Mouse (Mus musculus) left cerebral cortex, adult 2 months (tissue): ENCODE data around the gene 0610010K14Rik. TPM values are rescaled to one million over a fixed set of nuclear protein-coding genes. Genes with fewer than 3 reads are reported as not detected.

Experiments used
- DNase-seq, 2 experiments: peaks; one replicate each; pipeline ENCODE4 v3.0.0; 2021 to 2022; ENCODE audit warnings: low spot score in 2 of 2, mixed read lengths in 1 of 2; ENCODE audit errors: extremely low spot score in 1 of 2
- H3K27ac ChIP-seq: fragments of 200-600 bp; 2 replicates; pipeline ENCODE4 v1.8.1; 2022
- H3K4me3 ChIP-seq: fragments of 200-600 bp; 2 replicates; pipeline ENCODE4 v1.8.1; 2022
- CTCF ChIP-seq: fragments of 200-600 bp; IDR thresholded peaks from 2 replicates; pipeline ENCODE4 v1.8.1; 2022; ENCODE audit warnings: antibody characterized with exemption, mild to moderate bottlenecking, moderate library complexity
- intact Hi-C: fragments of 180-260 bp; cut with DNase I; formaldehyde crosslinking; loops from one replicate; pipeline ENCODE4 v1.15.1; 2025
- microRNA-seq, 2 experiments: library from miRNA; unstranded; fragments of <30 nt; microRNA quantifications; one replicate each; pipeline ENCODE4 v1.2.0; 2021
- total RNA-seq, 2 experiments: library from RNA; stranded (reverse); gene quantifications; 2 replicates each; pipeline ENCODE4 v1.2.3; 2021

The 0610010K14Rik gene
- total RNA-seq, 2 experiments from 2014 or later = 45.5 to 51.2 TPM

- TF ChIP-seq CTCF = no peak
- no peak for DNase-seq
- intact Hi-C loops = no loop called here
- no peak overlapping the region for H3K27ac ChIP-seq
- no peak overlapping the region for H3K4me3 ChIP-seq
These were observed 45.6 kb downstream of the 0610010K14Rik start for GRCm38 (mm10) chr11:70192157-70192556.

DNA sequence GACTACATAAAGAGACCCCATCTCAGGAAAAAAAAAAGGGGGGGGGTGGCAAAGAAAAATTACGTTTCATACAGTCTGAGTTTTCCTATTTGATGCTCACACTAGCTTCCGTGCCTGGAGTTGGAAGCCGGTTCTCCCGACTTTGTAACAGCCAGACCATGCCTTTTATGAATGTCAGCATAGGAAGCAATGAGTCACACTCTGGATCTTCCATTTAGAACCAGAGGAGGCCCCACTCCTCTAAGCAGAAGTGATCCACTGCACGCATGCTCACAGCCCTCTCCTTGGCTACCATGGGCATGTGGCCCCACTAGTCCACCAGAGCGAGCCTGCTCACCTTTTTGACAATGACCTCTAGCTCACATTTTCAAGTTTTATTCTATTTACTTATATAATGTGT lies 46.5 kb downstream of the 0610010K14Rik start:
- no peak for DNase-seq
- no peak for TF ChIP-seq CTCF
- intact Hi-C loops = no loop called here
- Histone ChIP-seq H3K27ac (no peak overlapping the region), H3K4me3 (no peak overlapping the region)

- Histone ChIP-seq H3K4me3 (no peak overlapping the region), H3K27ac (no peak overlapping the region)
- TF ChIP-seq CTCF = no peak
- DNase-seq = no peak
- intact Hi-C loops = no loop called here
These were observed 48.2 kb downstream of the 0610010K14Rik start for GRCm38 (mm10) chr11:70189319-70190134.

Small RNA genes lying within 50 kb of the gene (microRNA-seq; reads per million reads assigned to microRNA genes)
- gene Mir195a (788 to 1,116 reads per million in 2 experiments), gene Mir497 (0 reads per million in 2 experiments), gene Mir497b (0 reads per million in 2 experiments)

Other genes starting within 250 kb of the 0610010K14Rik start
- 100 to 1,000 TPM; 209 to 215 TPM for gene Gabarap, start 246.8 kb downstream of the 0610010K14Rik start, total RNA-seq
- 10 to 100 TPM; 44.3 to 48.9 TPM for gene Phf23, start 242.1 kb downstream of the 0610010K14Rik start, total RNA-seq
- gene Dvl2, start 237.3 kb downstream of the 0610010K14Rik start, total RNA-seq = 10 to 100 TPM; 32.6 to 32.9 TPM
- 10 to 100 TPM; 59.4 to 62.5 TPM for gene Acadvl, start 222.5 kb downstream of the 0610010K14Rik start, total RNA-seq
- 100 to 1,000 TPM; 818 to 875 TPM for gene Dlg4, start 221.0 kb downstream of the 0610010K14Rik start, total RNA-seq
- gene Asgr1, start 183.8 kb downstream of the 0610010K14Rik start, total RNA-seq = 1 to 10 TPM; 1.8 to 2.1 TPM
- gene Asgr2, start 145.3 kb downstream of the 0610010K14Rik start, total RNA-seq = not detected
- under 1 TPM; 0.81 to 0.94 TPM for gene Mgl2, start 107.6 kb downstream of the 0610010K14Rik start, total RNA-seq
- gene Clec10a, start 81.7 kb downstream of the 0610010K14Rik start, total RNA-seq = 1 to 10 TPM; 2.2 TPM
- 10 to 100 TPM; 35.7 to 36.9 TPM for gene Slc16a11, start 25.2 kb downstream of the 0610010K14Rik start, total RNA-seq
- 10 to 100 TPM in 1 of 2 experiments, 1 to 10 TPM in 1; 7.5 to 10.5 TPM for gene Slc16a13, start 16.9 kb downstream of the 0610010K14Rik start, total RNA-seq
- 1 to 10 TPM; 1.7 to 3.5 TPM for gene Bcl6b, start 8.1 kb downstream of the 0610010K14Rik start, total RNA-seq
- 1 to 10 TPM; 4.9 to 5.3 TPM for gene Gm21988, start 1.9 kb upstream of the 0610010K14Rik start, total RNA-seq
- 100 to 1,000 TPM; 241 to 270 TPM for gene Rnasek, start 1.9 kb upstream of the 0610010K14Rik start, total RNA-seq
- gene Alox12, start 17.4 kb upstream of the 0610010K14Rik start, total RNA-seq = under 1 TPM; 0.16 to 0.19 TPM
- gene Alox12e, start 84.7 kb upstream of the 0610010K14Rik start, total RNA-seq = under 1 TPM in 1 of 2 experiments, not detected in 1; 0.33 TPM
- gene Alox15, start 114.1 kb upstream of the 0610010K14Rik start, total RNA-seq = not detected
- 10 to 100 TPM; 34.6 to 36.2 TPM for gene Pelp1, start 172.1 kb upstream of the 0610010K14Rik start, total RNA-seq
- gene Arrb2, start 194.7 kb upstream of the 0610010K14Rik start, total RNA-seq = 10 to 100 TPM; 74.3 to 86.0 TPM
- 10 to 100 TPM; 13.2 to 14.8 TPM for gene Med11, start 214.0 kb upstream of the 0610010K14Rik start, total RNA-seq
- gene Zmynd15, start 221.5 kb upstream of the 0610010K14Rik start, total RNA-seq = under 1 TPM; 0.36 to 0.44 TPM
- 1 to 10 TPM; 1.2 to 1.4 TPM for gene Cxcl16, start 222.1 kb upstream of the 0610010K14Rik start, total RNA-seq